27 mouse cellular contexts compared by ENCODE assay signal in the genomic region with DNA sequence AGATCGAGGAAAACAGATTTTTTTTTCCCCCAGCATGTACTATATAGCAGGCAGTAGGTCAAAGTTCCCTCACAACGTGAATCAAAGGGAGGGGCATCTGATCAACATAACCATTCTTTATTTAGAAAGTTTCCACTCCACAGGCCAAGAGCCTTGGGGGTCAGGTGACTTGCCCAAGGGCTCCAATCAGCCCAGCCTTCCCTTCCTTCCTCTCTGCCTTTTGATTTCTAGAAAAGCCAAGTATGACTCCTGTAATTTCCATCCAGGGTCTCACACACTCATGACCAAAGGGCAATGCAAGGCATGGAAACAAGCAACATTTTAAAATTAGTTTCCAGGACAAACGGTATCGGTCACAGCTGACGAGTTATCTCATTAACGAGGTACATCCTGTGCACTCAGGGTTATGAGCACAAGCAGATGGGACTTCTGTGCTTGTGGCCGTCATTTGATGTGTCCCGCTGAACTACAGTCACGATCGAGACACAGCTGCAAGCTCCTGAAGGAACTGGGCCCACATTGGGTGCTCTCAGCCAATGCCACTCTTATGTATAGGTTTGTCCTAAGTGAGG. TPM values are rescaled to one million over a fixed set of nuclear protein-coding genes. Genes with fewer than 3 reads are reported as not detected.
A peak's percentile ranks its signal among the peaks of the same experiment; 100 is the strongest.
DNase-seq lines count a peak whose midpoint lies in the region; ATAC-seq and TF ChIP-seq lines count a peak whose summit lies in the region.
"Had no signal": no experiment of that assay in that cellular context is flagged by ENCODE, and none has a peak within 500 bp of the region (broad histone marks: within the 10 kb centered on the region; RNA-seq: fewer than 3 reads in every experiment).

No protein-coding gene starts in this region.

- 74% methylated on average over 10 of the region's 10 CpGs for WGBS in heart, embryonic 15.5 days

- no peaks in the 10 kb centered on the region for H3K9me3 ChIP-seq in heart, embryonic 15.5 days (replicated peaks)
- H3K9me3 ChIP-seq: embryonic facial prominence, embryonic 15.5 days; forebrain, embryonic 15.5 days; hindbrain, embryonic 10.5 days; intestine, embryonic 15.5 days; limb, embryonic 13.5 days; liver, embryonic 15.5 days; midbrain, embryonic 10.5 days; neural tube, embryonic 13.5 days had no signal

- ATAC-seq in heart, embryonic 15.5 days (replicated peaks; ENCODE audit: insufficient number of reproducible peaks, insufficient read depth, low FRiP score, low read depth), result peak; percentile 58
- ATAC-seq: CD4-positive, CD25-positive, alpha-beta regulatory T cell, adult 4 months; forebrain, embryonic 15.5 days; hindbrain, embryonic 16.5 days; intestine, embryonic 15.5 days; midbrain, embryonic 16.5 days had no signal

- H3K4me2 ChIP-seq in heart, embryonic 15.5 days, result no peak overlapping the region
- H3K4me2 ChIP-seq: embryonic facial prominence, embryonic 15.5 days; forebrain, embryonic 15.5 days; intestine, embryonic 15.5 days; limb, embryonic 13.5 days; liver, embryonic 15.5 days; neural tube, embryonic 13.5 days had no signal

- H3K4me3 ChIP-seq in gastrocnemius, adult 2 months, result no peak overlapping the region
- no peak overlapping the region for H3K4me3 ChIP-seq in heart, embryonic 15.5 days
- no peak overlapping the region for H3K4me3 ChIP-seq in left cerebral cortex, adult 2 months
- H3K4me3 ChIP-seq: embryonic facial prominence, embryonic 15.5 days; forebrain, embryonic 15.5 days; hindbrain, embryonic 10.5 days; intestine, embryonic 15.5 days; layer of hippocampus, adult 2 months; limb, embryonic 13.5 days; liver, embryonic 15.5 days; midbrain, embryonic 10.5 days; myocyte; neural tube, embryonic 13.5 days had no signal

- H3K9ac ChIP-seq in heart, embryonic 15.5 days, result no peak overlapping the region
- H3K9ac ChIP-seq: embryonic facial prominence, embryonic 15.5 days; forebrain, embryonic 15.5 days; intestine, embryonic 15.5 days; limb, embryonic 13.5 days; liver, embryonic 15.5 days; neural tube, embryonic 13.5 days had no signal

- peaks cover 25% of the 10 kb centered on the region for H3K4me1 ChIP-seq in heart, embryonic 15.5 days (replicated peaks)
- H3K4me1 ChIP-seq: liver, embryonic 15.5 days; midbrain, embryonic 10.5 days had no signal

- peak overlapping the region; percentile 57; the same call in 1 of the 2 replicates for H3K27ac ChIP-seq in gastrocnemius, adult 2 months
- H3K27ac ChIP-seq in heart, embryonic 15.5 days, result 0 out of 2 replicates have a peak overlapping the region, but pooled peaks have one; percentile 24
- H3K27ac ChIP-seq in left cerebral cortex, adult 2 months, result no peak overlapping the region
- H3K27ac ChIP-seq: embryonic facial prominence, embryonic 15.5 days; forebrain, embryonic 15.5 days; hindbrain, embryonic 10.5 days; intestine, embryonic 15.5 days; layer of hippocampus, adult 2 months; limb, embryonic 13.5 days; liver, embryonic 15.5 days; midbrain, embryonic 10.5 days; neural tube, embryonic 13.5 days had no signal

- DNase-seq in gastrocnemius, adult 2 months, result no peak
- DNase-seq in gastrocnemius, postnatal 14 days, result no peak
- peak; percentile 7 to 8 for DNase-seq in spleen, postnatal 36 days (ENCODE audit: low spot score in 2 of 2)
- no peak for DNase-seq in spleen, adult 12 weeks (ENCODE audit: low spot score)
- DNase-seq in splenic B cell, adult 2 months (ENCODE audit: low read depth, low spot score), result peak; percentile 58
- no peak for DNase-seq in urinary bladder, postnatal 4 days (ENCODE audit: low spot score in 2 of 2)
- DNase-seq in left cerebral cortex, adult 2 months (ENCODE audit: extremely low spot score in 1 of 2, low spot score in 2 of 2), result no peak
- DNase-seq: adrenal gland, postnatal 14 days; cerebellum, adult 9-10 months; gastrocnemius, postnatal 25 days; kidney, adult 9 months; kidney, postnatal 14 days; layer of hippocampus, postnatal 36 days had no signal

- intact Hi-C loops in gastrocnemius, adult 2 months (cut with DNase I), result no loop called here
- intact Hi-C loops in gastrocnemius, postnatal 14 days (cut with DNase I; ENCODE audit: low total_unique reads), result no loop called here
- intact Hi-C loops in left cerebral cortex, adult 2 months (cut with DNase I), result no loop called here

- TF ChIP-seq CTCF in gastrocnemius, adult 2 months (IDR thresholded peaks at IDR 0.05), result no peak
- TF ChIP-seq CTCF in left cerebral cortex, adult 2 months (IDR thresholded peaks at IDR 0.05), result no peak

- H3K36me3 ChIP-seq in heart, embryonic 15.5 days, result peaks cover 62% of the 10 kb centered on the region
- no peaks in the 10 kb centered on the region for H3K36me3 ChIP-seq in splenic B cell, adult 2 months (ENCODE audit: control insufficient read depth, insufficient read depth, low read length, poor library complexity, severe bottlenecking)
- H3K36me3 ChIP-seq: embryonic facial prominence, embryonic 15.5 days; forebrain, embryonic 15.5 days; hindbrain, embryonic 10.5 days; intestine, embryonic 15.5 days; limb, embryonic 13.5 days; liver, embryonic 15.5 days; midbrain, embryonic 10.5 days; neural tube, embryonic 13.5 days had no signal

- no peaks in the 10 kb centered on the region for H3K27me3 ChIP-seq in heart, embryonic 15.5 days
- H3K27me3 ChIP-seq in splenic B cell, adult 2 months (ENCODE audit: control insufficient read depth, insufficient read depth, low read length, poor library complexity, severe bottlenecking), result no peaks in the 10 kb centered on the region
- H3K27me3 ChIP-seq: embryonic facial prominence, embryonic 15.5 days; forebrain, embryonic 15.5 days; intestine, embryonic 15.5 days; liver, embryonic 15.5 days; neural tube, embryonic 13.5 days had no signal

RNA-seq across cellular contexts. Expression of gene Myzap, which starts 44.4 kb away (rescaled TPM):
- 1 to 10 TPM; 3.7 to 5.1 TPM for total RNA-seq in gastrocnemius, adult 2 months (2021)
- total RNA-seq in gastrocnemius, postnatal 14 days (2021), result 1 to 10 TPM; 6.7 to 8.8 TPM
- 121 and 148 TPM in 2 replicates for polyA plus RNA-seq in heart, embryonic 15.5 days (2015; fragmentation: Nextera tagmentation; extraction: Ambion mirVana)
- 1 to 10 TPM; 1.8 to 1.9 TPM for total RNA-seq in left cerebral cortex, adult 2 months (2021)

Comparison
In these comparisons a context has a peak if more than half of its experiments do, and no peak if none do; other contexts are left out.
1. DNase-seq: peak in spleen, postnatal 36 days (2 of 2) and splenic B cell, adult 2 months (single experiment); none in gastrocnemius, adult 2 months (single experiment), gastrocnemius, postnatal 14 days (single experiment), spleen, adult 12 weeks (single experiment), urinary bladder, postnatal 4 days (0 of 2) and left cerebral cortex, adult 2 months (0 of 2).